ENCODE assay signal across 9 mouse cellular contexts in genomic region chr10:75560549-75560899, GRCm38 (mm10). TPM values are rescaled to one million over a fixed set of nuclear protein-coding genes. Genes with fewer than 3 reads are reported as not detected.
DNase-seq lines count a peak whose midpoint lies in the region; ATAC-seq and TF ChIP-seq lines count a peak whose summit lies in the region.
"Had no signal": no experiment of that assay in that cellular context is flagged by ENCODE, and none has a peak within 500 bp of the region (broad histone marks: within the 10 kb centered on the region; RNA-seq: fewer than 3 reads in every experiment).

No protein-coding gene starts in this region.

- no peaks in the 10 kb centered on the region for H3K36me3 ChIP-seq in embryonic facial prominence, embryonic 14.5 days (ENCODE audit: control insufficient read depth, insufficient read depth, low read length)
- no peaks in the 10 kb centered on the region for H3K36me3 ChIP-seq in intestine, embryonic 14.5 days (ENCODE audit: control insufficient read depth, insufficient read depth, low read length)
- peaks cover 5% of the 10 kb centered on the region for H3K36me3 ChIP-seq in neural tube, embryonic 14.5 days (ENCODE audit: control insufficient read depth, insufficient read depth, low read length)

- H3K4me3 ChIP-seq in left cerebral cortex, adult 2 months = peak overlapping the region; percentile 60
- H3K4me3 ChIP-seq in embryonic facial prominence, embryonic 14.5 days (ENCODE audit: low read depth, low read length) = peak overlapping the region; percentile 63
- peak overlapping the region; percentile 58 for H3K4me3 ChIP-seq in intestine, embryonic 14.5 days (ENCODE audit: low read depth, low read length)
- H3K4me3 ChIP-seq in neural tube, embryonic 14.5 days (ENCODE audit: low read depth, low read length) = peak overlapping the region; percentile 68

- peak overlapping the region; percentile 76 for H3K9ac ChIP-seq in embryonic facial prominence, embryonic 14.5 days (ENCODE audit: low read depth, low read length)
- peak overlapping the region; percentile 51; the same call in 1 of the 2 replicates for H3K9ac ChIP-seq in intestine, embryonic 14.5 days (ENCODE audit: low read length)
- H3K9ac ChIP-seq in neural tube, embryonic 14.5 days (replicated peaks; ENCODE audit: low read depth, low read length) = peak overlapping the region; percentile 93

- H3K4me1 ChIP-seq in embryonic facial prominence, embryonic 14.5 days (ENCODE audit: control insufficient read depth, insufficient read depth, low read length) = peaks cover 33% of the 10 kb centered on the region
- peaks cover 9% of the 10 kb centered on the region; the same call in 1 of the 2 replicates for H3K4me1 ChIP-seq in intestine, embryonic 14.5 days (replicated peaks; ENCODE audit: control insufficient read depth, insufficient read depth, low read length)
- H3K4me1 ChIP-seq in neural tube, embryonic 14.5 days (ENCODE audit: control insufficient read depth, insufficient read depth, low read length) = peaks cover 22% of the 10 kb centered on the region

- DNase-seq in left cerebral cortex, adult 2 months (ENCODE audit: extremely low spot score in 1 of 2, low spot score in 2 of 2) = no peak
- no peak for DNase-seq in left cerebral cortex, postnatal 4 days
- no peak for DNase-seq in embryonic facial prominence, embryonic 14.5 days (ENCODE audit: low spot score)
- no peak for DNase-seq in intestine, embryonic 14.5 days (ENCODE audit: low spot score)
- DNase-seq in right cerebral cortex, postnatal 14 days = no peak

- WGBS in embryonic facial prominence, embryonic 14.5 days = 10% methylated on average over 6 of the region's 6 CpGs
- WGBS in intestine, embryonic 14.5 days = 22% methylated on average over 6 of the region's 6 CpGs
- 11% methylated on average over 6 of the region's 6 CpGs for WGBS in neural tube, embryonic 14.5 days

- H3K4me2 ChIP-seq in embryonic facial prominence, embryonic 14.5 days (ENCODE audit: low read depth, low read length) = peak overlapping the region; percentile 97
- peak overlapping the region; percentile 99 for H3K4me2 ChIP-seq in intestine, embryonic 14.5 days (ENCODE audit: low read length)
- H3K4me2 ChIP-seq in neural tube, embryonic 14.5 days (ENCODE audit: low read depth, low read length) = peak overlapping the region; percentile 90

- H3K9me3 ChIP-seq in embryonic facial prominence, embryonic 14.5 days (ENCODE audit: control insufficient read depth, low read length) = no peaks in the 10 kb centered on the region
- no peaks in the 10 kb centered on the region for H3K9me3 ChIP-seq in intestine, embryonic 14.5 days (ENCODE audit: control insufficient read depth, low read length)
- H3K9me3 ChIP-seq in neural tube, embryonic 14.5 days (ENCODE audit: control insufficient read depth, low read length) = no peaks in the 10 kb centered on the region

- H3K27me3 ChIP-seq in embryonic facial prominence, embryonic 14.5 days (replicated peaks; ENCODE audit: control insufficient read depth, insufficient read depth, low read length) = peaks cover 20% of the 10 kb centered on the region
- H3K27me3 ChIP-seq in intestine, embryonic 14.5 days (replicated peaks; ENCODE audit: control insufficient read depth, insufficient read depth, low read length) = peaks cover 29% of the 10 kb centered on the region
- no peaks in the 10 kb centered on the region for H3K27me3 ChIP-seq in neural tube, embryonic 14.5 days (ENCODE audit: control insufficient read depth, insufficient read depth, low read length)

- 0 out of 2 replicates have a peak, but pooled peaks have one; percentile 10 for ATAC-seq in embryonic facial prominence, embryonic 14.5 days (ENCODE audit: low read depth)
- 0 out of 2 replicates have a peak, but pooled peaks have one; percentile 25 for ATAC-seq in intestine, embryonic 14.5 days (replicated peaks; ENCODE audit: low FRiP score, low TSS enrichment, low read depth)
- ATAC-seq in neural tube, embryonic 14.5 days (ENCODE audit: low read depth) = peak; percentile 18
- no peak for ATAC-seq in erythroblast, adult 5-6 weeks (replicated peaks; ENCODE audit: low FRiP score, poor library complexity, severe bottlenecking)
- ATAC-seq in inflammation-experienced regulatory T-cells, adult 6 months = no peak

- peak overlapping the region; percentile 80 for H3K27ac ChIP-seq in left cerebral cortex, adult 2 months
- H3K27ac ChIP-seq in embryonic facial prominence, embryonic 14.5 days (replicated peaks; ENCODE audit: low read depth, low read length) = no peak overlapping the region
- H3K27ac ChIP-seq in intestine, embryonic 14.5 days (ENCODE audit: low read depth) = no peak overlapping the region
- peak overlapping the region; percentile 96 for H3K27ac ChIP-seq in neural tube, embryonic 14.5 days (ENCODE audit: low read depth, low read length)
- H3K27ac ChIP-seq: macrophage had no signal

- intact Hi-C loops in left cerebral cortex, adult 2 months (cut with DNase I) = no loop called here
- intact Hi-C loops in left cerebral cortex, postnatal 4 days (cut with DNase I) = no loop called here

- no peak for TF ChIP-seq CTCF in left cerebral cortex, adult 2 months (IDR thresholded peaks at IDR 0.05)

RNA-seq across cellular contexts. Expression of gene Lrrc75b, which starts 0.4 kb away (rescaled TPM):
- 1 to 10 TPM; 9.4 to 9.9 TPM for total RNA-seq in left cerebral cortex, adult 2 months (2021)
- total RNA-seq in left cerebral cortex, postnatal 4 days (2021) = 10 to 100 TPM; 46.4 to 49.0 TPM
- 5.7 and 7.9 TPM in 2 replicates for polyA plus RNA-seq in embryonic facial prominence, embryonic 14.5 days (2014; fragmentation: Nextera tagmentation; extraction: Ambion mirVana)
- 2.3 and 3.0 TPM in 2 replicates for polyA plus RNA-seq in intestine, embryonic 14.5 days (2014; fragmentation: Nextera tagmentation; extraction: Ambion mirVana)
- polyA plus RNA-seq in neural tube, embryonic 14.5 days (2014; fragmentation: Nextera tagmentation; extraction: Ambion mirVana) = 32.6 and 36.6 TPM in 2 replicates
- not detected in 2 replicates for total RNA-seq in erythroblast, adult 5-6 weeks (2015; ENCODE audit: low replicate concordance)
- total RNA-seq in erythroblast, adult 5-6 weeks (2017; ENCODE audit: low replicate concordance) = not detected in 2 replicates
- 1 to 10 TPM in 1 of 3 experiments, under 1 TPM in 2; 0.16 to 1.7 (median 0.47) TPM for polyA plus RNA-seq in inflammation-experienced regulatory T-cells, adult 6 months (2017; shearing (Covaris generic))
- polyA plus RNA-seq: macrophage had no signal

RNA-seq across cellular contexts. Expression of gene Ggt1, which starts 0.9 kb away (rescaled TPM):
- 1 to 10 TPM; 3.2 to 4.1 TPM for total RNA-seq in left cerebral cortex, adult 2 months (2021)
- total RNA-seq in left cerebral cortex, postnatal 4 days (2021) = 1 to 10 TPM; 3.1 to 3.5 TPM
- 0.39 and 1.4 TPM in 2 replicates for polyA plus RNA-seq in embryonic facial prominence, embryonic 14.5 days (2014; fragmentation: Nextera tagmentation; extraction: Ambion mirVana)
- 6.7 and 12.4 TPM in 2 replicates for polyA plus RNA-seq in intestine, embryonic 14.5 days (2014; fragmentation: Nextera tagmentation; extraction: Ambion mirVana)
- polyA plus RNA-seq in neural tube, embryonic 14.5 days (2014; fragmentation: Nextera tagmentation; extraction: Ambion mirVana) = 0.85 and 1.5 TPM in 2 replicates
- 1.3 and 3.6 TPM in 2 replicates for total RNA-seq in erythroblast, adult 5-6 weeks (2015; ENCODE audit: low replicate concordance)
- not detected in 2 replicates for total RNA-seq in erythroblast, adult 5-6 weeks (2017; ENCODE audit: low replicate concordance)
- 10 to 100 TPM in 1 of 3 experiments, 1 to 10 TPM in 1, under 1 TPM in 1; 0.26 to 15.4 (median 2.2) TPM for polyA plus RNA-seq in inflammation-experienced regulatory T-cells, adult 6 months (2017; shearing (Covaris generic))
- polyA plus RNA-seq: macrophage had no signal

RNA-seq across cellular contexts. Expression of gene Ggt5, which starts 28.6 kb away (rescaled TPM):
- total RNA-seq in left cerebral cortex, adult 2 months (2021) = 1 to 10 TPM; 2.7 to 3.8 TPM
- 1 to 10 TPM; 1.9 to 3.0 TPM for total RNA-seq in left cerebral cortex, postnatal 4 days (2021)
- 3.1 and 3.9 TPM in 2 replicates for polyA plus RNA-seq in embryonic facial prominence, embryonic 14.5 days (2014; fragmentation: Nextera tagmentation; extraction: Ambion mirVana)
- 7.8 and 8.4 TPM in 2 replicates for polyA plus RNA-seq in intestine, embryonic 14.5 days (2014; fragmentation: Nextera tagmentation; extraction: Ambion mirVana)
- 0.43 and 1.5 TPM in 2 replicates for polyA plus RNA-seq in neural tube, embryonic 14.5 days (2014; fragmentation: Nextera tagmentation; extraction: Ambion mirVana)
- 0.42 and 1.3 TPM in 2 replicates for total RNA-seq in erythroblast, adult 5-6 weeks (2015; ENCODE audit: low replicate concordance)
- 4.9 and 6.6 TPM in 2 replicates for total RNA-seq in erythroblast, adult 5-6 weeks (2017; ENCODE audit: low replicate concordance)
- under 1 TPM; 0.29 to 0.45 (median 0.42) TPM for polyA plus RNA-seq in inflammation-experienced regulatory T-cells, adult 6 months (2017; shearing (Covaris generic))

RNA-seq across cellular contexts. Expression of gene Gucd1, which starts 42.8 kb away (rescaled TPM):
- 10 to 100 TPM; 16.8 to 18.1 TPM for total RNA-seq in left cerebral cortex, adult 2 months (2021)
- total RNA-seq in left cerebral cortex, postnatal 4 days (2021) = 10 to 100 TPM; 21.5 to 23.8 TPM
- 32.9 and 35.8 TPM in 2 replicates for polyA plus RNA-seq in embryonic facial prominence, embryonic 14.5 days (2014; fragmentation: Nextera tagmentation; extraction: Ambion mirVana)
- 39.9 and 40.4 TPM in 2 replicates for polyA plus RNA-seq in intestine, embryonic 14.5 days (2014; fragmentation: Nextera tagmentation; extraction: Ambion mirVana)
- 19.4 and 22.7 TPM in 2 replicates for polyA plus RNA-seq in neural tube, embryonic 14.5 days (2014; fragmentation: Nextera tagmentation; extraction: Ambion mirVana)
- total RNA-seq in erythroblast, adult 5-6 weeks (2015; ENCODE audit: low replicate concordance) = 94.3 and 113 TPM in 2 replicates
- 180 and 191 TPM in 2 replicates for total RNA-seq in erythroblast, adult 5-6 weeks (2017; ENCODE audit: low replicate concordance)
- 10 to 100 TPM; 14.3 to 18.4 (median 17.1) TPM for polyA plus RNA-seq in inflammation-experienced regulatory T-cells, adult 6 months (2017; shearing (Covaris generic))

RNA-seq across cellular contexts. Expression of gene Snrpd3, which starts 43.2 kb away (rescaled TPM):
- 10 to 100 TPM; 65.4 to 73.4 TPM for total RNA-seq in left cerebral cortex, adult 2 months (2021)
- total RNA-seq in left cerebral cortex, postnatal 4 days (2021) = 100 to 1,000 TPM; 119 to 120 TPM
- polyA plus RNA-seq in embryonic facial prominence, embryonic 14.5 days (2014; fragmentation: Nextera tagmentation; extraction: Ambion mirVana) = 147 and 162 TPM in 2 replicates
- polyA plus RNA-seq in intestine, embryonic 14.5 days (2014; fragmentation: Nextera tagmentation; extraction: Ambion mirVana) = 167 and 168 TPM in 2 replicates
- 113 and 124 TPM in 2 replicates for polyA plus RNA-seq in neural tube, embryonic 14.5 days (2014; fragmentation: Nextera tagmentation; extraction: Ambion mirVana)
- 13.4 and 19.6 TPM in 2 replicates for total RNA-seq in erythroblast, adult 5-6 weeks (2015; ENCODE audit: low replicate concordance)
- 17.9 and 18.8 TPM in 2 replicates for total RNA-seq in erythroblast, adult 5-6 weeks (2017; ENCODE audit: low replicate concordance)
- polyA plus RNA-seq in inflammation-experienced regulatory T-cells, adult 6 months (2017; shearing (Covaris generic)) = 100 to 1,000 TPM; 134 to 236 (median 208) TPM

Comparison
In these comparisons a context has a peak if more than half of its experiments do, and no peak if none do; other contexts are left out.
1. H3K27ac ChIP-seq: peak in left cerebral cortex, adult 2 months (single experiment) and neural tube, embryonic 14.5 days (single experiment); none in embryonic facial prominence, embryonic 14.5 days (single experiment) and intestine, embryonic 14.5 days (single experiment).
2. ATAC-seq: peak in embryonic facial prominence, embryonic 14.5 days (single experiment), intestine, embryonic 14.5 days (single experiment) and neural tube, embryonic 14.5 days (single experiment); none in erythroblast, adult 5-6 weeks (single experiment) and inflammation-experienced regulatory T-cells, adult 6 months (single experiment).
3. Peak in every context shown above with its lines, with median percentiles within 50 percentile points of each other: H3K4me3 ChIP-seq, H3K4me2 ChIP-seq and H3K9ac ChIP-seq.